Mouse (Mus musculus): ENCODE measurements at regions not wholly inside any gene's neighbourhood (a gene's known extent, or its start where the extent isn't known, plus 50 kb on each side); places are given as distances from the start of the nearest gene placed in this dataset.
A peak's percentile ranks its signal among the peaks of the same experiment; 100 is the strongest.

- Histone ChIP-seq H3K27ac (replicated peaks; ENCODE audit: low read depth, low read length) (no peak overlapping the region), H3K4me2 (ENCODE audit: low read depth, severe bottlenecking) (no peak overlapping the region), H3K9me3 (ENCODE audit: control insufficient read depth, low read length) (no peaks in the 10 kb centered on the region), H3K4me1 (ENCODE audit: control insufficient read depth, insufficient read depth, low read length) (no peaks in the 10 kb centered on the region), H3K9ac (ENCODE audit: low read length) (no peak overlapping the region), H3K36me3 (ENCODE audit: control insufficient read depth, insufficient read depth, low read length) (no peaks in the 10 kb centered on the region), H3K4me3 (ENCODE audit: low read depth, low read length) (no peak overlapping the region), H3K27me3 (ENCODE audit: control insufficient read depth, insufficient read depth, low read length) (no peaks in the 10 kb centered on the region)
- WGBS: 49% methylated on average over 4 of the region's 4 CpGs
- no peak for ATAC-seq (ENCODE audit: insufficient number of reproducible peaks, low FRiP score, low TSS enrichment, low read depth)
- no peak for DNase-seq (ENCODE audit: low spot score)
Measured at GRCm38 (mm10) chr1:169270750-169271149, 260.5 kb downstream of the Nuf2 start.

GRCm38 (mm10) chr1:169263984-169264660 lies 267.1 kb downstream of the Nuf2 start:
- WGBS: 53% methylated on average over 5 of the region's 5 CpGs
- H3K36me3 ChIP-seq (ENCODE audit: control insufficient read depth, insufficient read depth, low read length): no peaks in the 10 kb centered on the region
- no peak overlapping the region for H3K9ac ChIP-seq (ENCODE audit: low read length)
- ATAC-seq (ENCODE audit: insufficient number of reproducible peaks, low FRiP score, low TSS enrichment, low read depth) (no peak), DNase-seq (ENCODE audit: low spot score) (no peak)
- H3K4me1 ChIP-seq (ENCODE audit: control insufficient read depth, insufficient read depth, low read length): 0 out of 2 replicates have a peak, but pooled peaks cover 4% of the 10 kb centered on the region
- no peaks in the 10 kb centered on the region for H3K9me3 ChIP-seq (ENCODE audit: control insufficient read depth, low read length)
- no peak overlapping the region for H3K4me3 ChIP-seq (ENCODE audit: low read depth, low read length)
- H3K27ac ChIP-seq (replicated peaks; ENCODE audit: low read depth, low read length): no peak overlapping the region
- no peaks in the 10 kb centered on the region for H3K27me3 ChIP-seq (ENCODE audit: control insufficient read depth, insufficient read depth, low read length)
- no peak overlapping the region for H3K4me2 ChIP-seq (ENCODE audit: low read depth, severe bottlenecking)

GRCm38 (mm10) chr1:169254250-169254937 lies 276.9 kb downstream of the Nuf2 start:
- no peak overlapping the region; the same call in 1 of the 2 replicates for H3K27ac ChIP-seq (replicated peaks; ENCODE audit: low read depth, low read length)
- H3K4me3 ChIP-seq (ENCODE audit: low read depth, low read length): no peak overlapping the region
- H3K27me3 ChIP-seq (ENCODE audit: control insufficient read depth, insufficient read depth, low read length): no peaks in the 10 kb centered on the region
- no peak overlapping the region for H3K4me2 ChIP-seq (ENCODE audit: low read depth, severe bottlenecking)
- no peaks in the 10 kb centered on the region for H3K4me1 ChIP-seq (ENCODE audit: control insufficient read depth, insufficient read depth, low read length)
- no peak overlapping the region for H3K9ac ChIP-seq (ENCODE audit: low read length)
- 34% methylated on average over 7 of the region's 7 CpGs for WGBS
- no peaks in the 10 kb centered on the region for H3K36me3 ChIP-seq (ENCODE audit: control insufficient read depth, insufficient read depth, low read length)
- no peak for ATAC-seq (ENCODE audit: insufficient number of reproducible peaks, low FRiP score, low TSS enrichment, low read depth)
- no peak for DNase-seq (ENCODE audit: low spot score)
- no peaks in the 10 kb centered on the region for H3K9me3 ChIP-seq (ENCODE audit: control insufficient read depth, low read length)

DNA sequence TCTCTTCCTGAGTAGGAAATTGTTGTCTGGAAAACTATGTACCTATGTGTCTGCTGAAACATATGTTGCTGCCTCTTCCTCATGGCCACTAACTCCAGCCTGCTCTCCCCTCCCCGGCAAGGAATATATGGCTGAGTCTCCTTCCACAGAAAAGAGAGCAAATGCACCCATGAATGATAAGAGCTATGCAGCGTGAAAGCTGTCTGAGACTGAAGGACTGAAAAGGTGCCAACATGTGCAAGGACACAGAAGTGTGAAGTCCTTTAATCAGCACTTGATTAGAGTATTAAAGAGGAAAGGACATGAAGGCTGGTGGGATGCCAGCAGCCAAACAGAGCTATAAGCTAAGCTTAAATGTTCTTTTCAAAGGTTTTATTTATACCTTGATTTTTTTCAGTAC lies 279.1 kb downstream of the Nuf2 start:
- Histone ChIP-seq H3K27me3 (ENCODE audit: control insufficient read depth, insufficient read depth, low read length) (no peaks in the 10 kb centered on the region), H3K4me1 (ENCODE audit: control insufficient read depth, insufficient read depth, low read length) (no peaks in the 10 kb centered on the region)

GRCm38 (mm10) chr1:169249021-169249420 lies 282.2 kb downstream of the Nuf2 start:
- H3K36me3 ChIP-seq (ENCODE audit: control insufficient read depth, insufficient read depth, low read length): no peaks in the 10 kb centered on the region
- no peak overlapping the region for H3K4me3 ChIP-seq (ENCODE audit: low read depth, low read length)
- WGBS: 93% methylated on average over 7 of the region's 7 CpGs
- no peak overlapping the region for H3K9ac ChIP-seq (ENCODE audit: low read length)
- no peak overlapping the region for H3K4me2 ChIP-seq (ENCODE audit: low read depth, severe bottlenecking)
- no peaks in the 10 kb centered on the region for H3K4me1 ChIP-seq (ENCODE audit: control insufficient read depth, insufficient read depth, low read length)
- H3K27me3 ChIP-seq (ENCODE audit: control insufficient read depth, insufficient read depth, low read length): no peaks in the 10 kb centered on the region
- H3K9me3 ChIP-seq (ENCODE audit: control insufficient read depth, low read length): no peaks in the 10 kb centered on the region
- DNase-seq (ENCODE audit: low spot score) (no peak), ATAC-seq (ENCODE audit: insufficient number of reproducible peaks, low FRiP score, low TSS enrichment, low read depth) (no peak)
- H3K27ac ChIP-seq (replicated peaks; ENCODE audit: low read depth, low read length): no peak overlapping the region

More for the DNA sequence above, 279.1 kb downstream of the Nuf2 start:
- WGBS: 57% methylated on average over 2 of the region's 2 CpGs
- ATAC-seq (ENCODE audit: insufficient number of reproducible peaks, low FRiP score, low TSS enrichment, low read depth) (no peak), DNase-seq (ENCODE audit: low spot score) (no peak)
- Histone ChIP-seq H3K4me3 (ENCODE audit: low read depth, low read length) (no peak overlapping the region), H3K36me3 (ENCODE audit: control insufficient read depth, insufficient read depth, low read length) (no peaks in the 10 kb centered on the region), H3K9me3 (ENCODE audit: control insufficient read depth, low read length) (no peaks in the 10 kb centered on the region), H3K4me2 (ENCODE audit: low read depth, severe bottlenecking) (no peak overlapping the region), H3K27ac (replicated peaks; ENCODE audit: low read depth, low read length) (no peak overlapping the region), H3K9ac (ENCODE audit: low read length) (no peak overlapping the region)

DNA sequence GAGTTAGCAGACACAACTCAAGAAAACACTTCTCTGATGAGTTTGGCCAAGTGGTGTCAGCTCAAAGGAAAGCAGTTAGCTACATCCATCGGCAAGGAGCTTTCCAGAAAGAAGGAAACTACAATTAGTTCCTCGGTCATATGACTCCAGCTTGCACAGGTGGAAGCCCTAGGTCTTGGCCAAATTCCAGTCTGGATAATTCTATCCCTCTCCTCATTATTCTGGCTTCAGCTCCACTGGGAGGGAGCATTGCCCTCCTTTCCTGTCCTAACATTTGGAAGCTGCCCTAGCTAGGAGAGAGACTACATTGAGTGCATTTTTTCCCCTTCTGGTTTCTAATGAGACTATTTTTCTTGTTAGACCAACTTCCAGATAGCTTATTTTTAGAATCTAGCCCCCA lies 290.9 kb downstream of the Nuf2 start:
- DNase-seq (ENCODE audit: low spot score) (no peak), ATAC-seq (ENCODE audit: insufficient number of reproducible peaks, low FRiP score, low TSS enrichment, low read depth) (no peak)
- H3K36me3 ChIP-seq (ENCODE audit: control insufficient read depth, insufficient read depth, low read length): no peaks in the 10 kb centered on the region
- H3K4me1 ChIP-seq (ENCODE audit: control insufficient read depth, insufficient read depth, low read length): peaks cover 24% of the 10 kb centered on the region; the same call in 1 of the 2 replicates
- H3K4me3 ChIP-seq (ENCODE audit: low read depth, low read length): no peak overlapping the region
- H3K27me3 ChIP-seq (ENCODE audit: control insufficient read depth, insufficient read depth, low read length): no peaks in the 10 kb centered on the region
- no peak overlapping the region for H3K9ac ChIP-seq (ENCODE audit: low read length)
- H3K27ac ChIP-seq (replicated peaks; ENCODE audit: low read depth, low read length): no peak overlapping the region
- WGBS: 47% methylated on average over 2 of the region's 2 CpGs
- no peaks in the 10 kb centered on the region for H3K9me3 ChIP-seq (ENCODE audit: control insufficient read depth, low read length)
- no peak overlapping the region for H3K4me2 ChIP-seq (ENCODE audit: low read depth, severe bottlenecking)

DNA sequence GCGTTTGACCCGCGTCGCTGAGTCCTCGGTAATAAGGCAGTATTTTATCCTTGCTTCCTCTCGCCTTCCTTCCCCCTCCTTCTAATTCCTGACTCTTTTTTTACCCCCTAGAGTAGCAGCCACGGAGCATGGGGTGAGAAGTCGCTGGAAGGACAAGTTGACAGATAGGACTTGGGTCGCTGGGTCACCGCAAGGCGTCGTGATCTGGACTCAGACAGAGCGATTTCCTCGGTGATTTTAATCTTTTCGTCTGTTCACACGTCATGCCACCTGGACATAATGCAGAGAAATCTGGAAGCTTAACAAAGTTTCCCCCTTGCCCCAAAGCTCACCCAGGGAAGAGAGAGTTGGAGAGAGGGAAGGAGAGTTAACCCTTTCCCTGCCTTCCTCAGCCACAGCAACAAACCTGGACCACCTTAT lies 292.6 kb downstream of the Nuf2 start:
- H3K9me3 ChIP-seq (ENCODE audit: control insufficient read depth, low read length): no peaks in the 10 kb centered on the region
- no peak overlapping the region for H3K27ac ChIP-seq (replicated peaks; ENCODE audit: low read depth, low read length)
- peaks cover 24% of the 10 kb centered on the region; the same call in 1 of the 2 replicates for H3K4me1 ChIP-seq (ENCODE audit: control insufficient read depth, insufficient read depth, low read length)
- H3K9ac ChIP-seq (ENCODE audit: low read length): no peak overlapping the region
- no peak overlapping the region for H3K4me3 ChIP-seq (ENCODE audit: low read depth, low read length)
- DNase-seq (ENCODE audit: low spot score) (peak; percentile 82), ATAC-seq (ENCODE audit: insufficient number of reproducible peaks, low FRiP score, low TSS enrichment, low read depth) (peak; percentile 86)
- peak overlapping the region; percentile 21; the same call in 1 of the 2 replicates for H3K4me2 ChIP-seq (ENCODE audit: low read depth, severe bottlenecking)
- 1% methylated on average over 16 of the region's 16 CpGs for WGBS
- H3K27me3 ChIP-seq (ENCODE audit: control insufficient read depth, insufficient read depth, low read length): no peaks in the 10 kb centered on the region
- H3K36me3 ChIP-seq (ENCODE audit: control insufficient read depth, insufficient read depth, low read length): no peaks in the 10 kb centered on the region

DNA sequence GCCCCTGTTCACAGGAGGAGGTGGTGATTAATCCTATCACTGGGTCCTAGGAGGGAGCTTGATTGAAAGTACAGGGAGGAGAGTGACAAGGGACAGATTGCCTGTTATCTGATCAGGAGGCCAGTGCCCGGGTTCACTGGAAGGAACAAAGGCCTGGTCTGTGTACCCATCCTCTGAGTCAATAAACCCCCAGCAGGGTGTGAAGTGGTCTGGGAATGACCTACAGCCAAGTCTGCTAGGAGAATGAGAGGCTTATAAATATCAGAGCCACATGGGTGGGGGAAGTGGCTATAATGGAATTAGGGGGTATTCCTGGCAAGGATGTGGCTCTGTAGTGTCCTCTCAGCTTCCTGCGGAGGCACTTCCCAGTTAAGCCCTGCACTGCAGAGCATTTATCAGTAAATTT lies 296.0 kb downstream of the Nuf2 start:
- H3K9me3 ChIP-seq (ENCODE audit: control insufficient read depth, low read length): no peaks in the 10 kb centered on the region
- H3K4me2 ChIP-seq (ENCODE audit: low read depth, severe bottlenecking): no peak overlapping the region
- DNase-seq (ENCODE audit: low spot score): no peak
- H3K4me1 ChIP-seq (ENCODE audit: control insufficient read depth, insufficient read depth, low read length): peaks cover 20% of the 10 kb centered on the region; the same call in 1 of the 2 replicates
- H3K36me3 ChIP-seq (ENCODE audit: control insufficient read depth, insufficient read depth, low read length): no peaks in the 10 kb centered on the region
- 25% methylated on average over 2 of the region's 2 CpGs for WGBS
- no peaks in the 10 kb centered on the region for H3K27me3 ChIP-seq (ENCODE audit: control insufficient read depth, insufficient read depth, low read length)
- H3K27ac ChIP-seq (replicated peaks; ENCODE audit: low read depth, low read length): no peak overlapping the region
- ATAC-seq (ENCODE audit: insufficient number of reproducible peaks, low FRiP score, low TSS enrichment, low read depth): no peak
- H3K9ac ChIP-seq (ENCODE audit: low read length): no peak overlapping the region
- H3K4me3 ChIP-seq (ENCODE audit: low read depth, low read length): no peak overlapping the region
